Mouse (Mus musculus) liver, embryonic 13.5 days (tissue): ENCODE results near the gene Trim38. TPM values are rescaled to one million over a fixed set of nuclear protein-coding genes. Genes with fewer than 3 reads are reported as not detected.

Experiments used
- ATAC-seq: fragments of 200-750 bp; cut with Nextera tagmentation; 2 replicates; pipeline ENCODE4 v1.8.0; 2017; ENCODE audit warnings: low read depth, mild to moderate bottlenecking, moderate number of reproducible peaks, moderate library complexity
- DNase-seq: peaks from one replicate; pipeline ENCODE4 v3.0.0; 2022
- H3K27ac ChIP-seq: fragments of 300-500 bp; sonication (generic); 2 replicates; pipeline ENCODE4 v1.5.1; 2015; ENCODE audit warnings: moderate library complexity, mild to moderate bottlenecking, inconsistent platforms
- H3K27me3 ChIP-seq: fragments of 300-500 bp; sonication (generic); 2 replicates; pipeline ENCODE4 v1.6.1; 2015; ENCODE audit warnings: mild to moderate bottlenecking, inconsistent platforms
- H3K36me3 ChIP-seq: fragments of 300-500 bp; sonication (generic); 2 replicates; pipeline ENCODE4 v1.6.1; 2015; ENCODE audit warnings: mild to moderate bottlenecking, inconsistent platforms
- H3K4me1 ChIP-seq: fragments of 300-500 bp; sonication (generic); replicated peaks from 2 replicates; pipeline ENCODE4 v1.6.1; 2015; ENCODE audit warnings: inconsistent platforms
- H3K4me2 ChIP-seq: fragments of 300-500 bp; sonication (generic); 2 replicates; pipeline ENCODE4 v1.6.1; 2015; ENCODE audit warnings: inconsistent platforms, mild to moderate bottlenecking, moderate library complexity
- H3K4me3 ChIP-seq: fragments of 300-500 bp; sonication (generic); replicated peaks from 2 replicates; pipeline ENCODE4 v1.5.1; 2015; ENCODE audit warnings: mild to moderate bottlenecking, inconsistent platforms
- H3K9ac ChIP-seq: fragments of 300-500 bp; sonication (generic); 2 replicates; pipeline ENCODE4 v1.6.1; 2015; ENCODE audit warnings: mild to moderate bottlenecking, inconsistent platforms
- H3K9me3 ChIP-seq: fragments of 300-500 bp; sonication (generic); replicated peaks from 2 replicates; pipeline ENCODE4 v1.6.1; 2016; ENCODE audit warnings: inconsistent platforms
- WGBS: fragments of 180-500 bp; shearing (Covaris S2); methylation state at CpG from one replicate; pipeline ENCODE4 v1.1.7; 2015; ENCODE audit not compliant: insufficient replicate concordance; 5-methylcytosine and 5-hydroxymethylcytosine counted together
- polyA plus RNA-seq: library from polyadenylated mRNA; unstranded; fragments of >200 nt; fragmentation: Nextera tagmentation; extraction: Ambion mirVana; gene quantifications from 2 replicates; pipeline ENCODE4 v1.2.1, GENCODE M21; 2015

Trim38 gene
- polyA plus RNA-seq, 1 experiment from 2014 or later, result 0.14 TPM

- Histone ChIP-seq H3K4me2 (peak overlapping the region; percentile 83), H3K27ac (peak overlapping the region; percentile 98), H3K4me3 (peak overlapping the region; percentile 63), H3K36me3 (no peaks in the 10 kb centered on the region), H3K9ac (peak overlapping the region; percentile 84), H3K27me3 (no peaks in the 10 kb centered on the region), H3K4me1 (peaks cover 62% of the 10 kb centered on the region), H3K9me3 (no peaks in the 10 kb centered on the region)
- WGBS, result 11% methylated on average over 12 of the region's 12 CpGs
- ATAC-seq (peak; percentile 34), DNase-seq (peak; percentile 69)
Measured at GRCm38 (mm10) chr13:23764324-23765171, 5.2 kb upstream of the Trim38 start.

- Histone ChIP-seq H3K27me3 (no peaks in the 10 kb centered on the region), H3K9me3 (no peaks in the 10 kb centered on the region), H3K27ac (peak overlapping the region; percentile 98), H3K4me1 (peaks cover 58% of the 10 kb centered on the region), H3K4me2 (peak overlapping the region; percentile 83), H3K36me3 (no peaks in the 10 kb centered on the region), H3K9ac (peak overlapping the region; percentile 84), H3K4me3 (peak overlapping the region; percentile 63)
- ATAC-seq (no peak), DNase-seq (no peak)
- 14% methylated on average over 1 of the region's 1 CpGs for WGBS
Measured at GRCm38 (mm10) chr13:23765172-23765513, 4.6 kb upstream of the Trim38 start.

- Histone ChIP-seq H3K4me1 (peaks cover 59% of the 10 kb centered on the region), H3K4me2 (no peak overlapping the region), H3K27me3 (no peaks in the 10 kb centered on the region), H3K27ac (no peak overlapping the region), H3K36me3 (no peaks in the 10 kb centered on the region), H3K4me3 (no peak overlapping the region), H3K9me3 (no peaks in the 10 kb centered on the region), H3K9ac (no peak overlapping the region)
- no peak for ATAC-seq
- DNase-seq, result no peak
Measured at GRCm38 (mm10) chr13:23766772-23767171, 2.9 kb upstream of the Trim38 start.

- WGBS, result 41% methylated on average over 5 of the region's 5 CpGs
- no peaks in the 10 kb centered on the region for H3K27me3 ChIP-seq
- ATAC-seq, result no peak
Measured at GRCm38 (mm10) chr13:23768834-23769397, 797 bp upstream of the Trim38 start.

GRCm38 (mm10) chr13:23772561-23773313 lies 3.0 kb downstream of the Trim38 start:
- Histone ChIP-seq H3K9me3 (no peaks in the 10 kb centered on the region), H3K9ac (peak overlapping the region; percentile 63), H3K4me3 (peak overlapping the region; percentile 37), H3K27me3 (no peaks in the 10 kb centered on the region), H3K4me1 (peaks cover 52% of the 10 kb centered on the region), H3K4me2 (peak overlapping the region; percentile 63), H3K27ac (peak overlapping the region; percentile 30; the same call in 1 of the 2 replicates), H3K36me3 (no peaks in the 10 kb centered on the region)
- WGBS, result 14% methylated on average over 21 of the region's 21 CpGs
- peak; percentile 99 for ATAC-seq
- DNase-seq, result peak; percentile 79

More at GRCm38 (mm10) chr13:23768834-23769397, 797 bp upstream of the Trim38 start:
- H3K4me2 ChIP-seq, result no peak overlapping the region
- DNase-seq, result no peak
- H3K27ac ChIP-seq, result no peak overlapping the region
- no peaks in the 10 kb centered on the region for H3K9me3 ChIP-seq
- peaks cover 63% of the 10 kb centered on the region for H3K4me1 ChIP-seq
- no peak overlapping the region for H3K4me3 ChIP-seq
- H3K36me3 ChIP-seq, result no peaks in the 10 kb centered on the region
- H3K9ac ChIP-seq, result peak overlapping the region; percentile 39; the same call in 1 of the 2 replicates

- no peak for ATAC-seq
Measured at GRCm38 (mm10) chr13:23778339-23778738, 8.6 kb downstream of the Trim38 start.

GRCm38 (mm10) chr13:23779025-23779424 lies 9.3 kb downstream of the Trim38 start:
- H3K4me1 ChIP-seq, result peaks cover 31% of the 10 kb centered on the region
- peak; percentile 51 for ATAC-seq
- no peak overlapping the region for H3K4me2 ChIP-seq
- no peak overlapping the region for H3K27ac ChIP-seq
- no peaks in the 10 kb centered on the region for H3K27me3 ChIP-seq
- no peak for DNase-seq
- WGBS, result 50% methylated on average over 4 of the region's 4 CpGs
- H3K9me3 ChIP-seq, result no peaks in the 10 kb centered on the region
- no peaks in the 10 kb centered on the region for H3K36me3 ChIP-seq
- H3K4me3 ChIP-seq, result no peak overlapping the region
- H3K9ac ChIP-seq, result 0 out of 2 replicates have a peak overlapping the region, but pooled peaks have one; percentile 5

More at GRCm38 (mm10) chr13:23778339-23778738, 8.6 kb downstream of the Trim38 start:
- no peaks in the 10 kb centered on the region for H3K27me3 ChIP-seq
- peaks cover 35% of the 10 kb centered on the region for H3K4me1 ChIP-seq
- no peak overlapping the region for H3K27ac ChIP-seq
- DNase-seq, result no peak
- H3K9me3 ChIP-seq, result no peaks in the 10 kb centered on the region
- no peak overlapping the region for H3K4me3 ChIP-seq
- no peaks in the 10 kb centered on the region for H3K36me3 ChIP-seq
- H3K4me2 ChIP-seq, result no peak overlapping the region
- 78% methylated on average over 7 of the region's 7 CpGs for WGBS
- H3K9ac ChIP-seq, result no peak overlapping the region

- no peaks in the 10 kb centered on the region for H3K27me3 ChIP-seq
- WGBS, result 30% methylated on average over 2 of the region's 2 CpGs
Measured at GRCm38 (mm10) chr13:23792520-23792919, 22.8 kb downstream of the Trim38 start.

GRCm38 (mm10) chr13:23799405-23799804 lies 29.7 kb downstream of the Trim38 start:
- Histone ChIP-seq H3K4me2 (no peak overlapping the region), H3K9me3 (no peaks in the 10 kb centered on the region), H3K36me3 (no peaks in the 10 kb centered on the region), H3K27me3 (no peaks in the 10 kb centered on the region), H3K9ac (no peak overlapping the region), H3K4me3 (no peak overlapping the region), H3K27ac (no peak overlapping the region), H3K4me1 (peaks cover 5% of the 10 kb centered on the region; the same call in 1 of the 2 replicates)
- no peak for ATAC-seq
- 29% methylated on average over 5 of the region's 5 CpGs for WGBS
- DNase-seq, result no peak

More at GRCm38 (mm10) chr13:23792520-23792919, 22.8 kb downstream of the Trim38 start:
- DNase-seq (no peak), ATAC-seq (no peak)
- no peak overlapping the region for H3K4me2 ChIP-seq
- no peaks in the 10 kb centered on the region for H3K36me3 ChIP-seq
- no peak overlapping the region for H3K4me3 ChIP-seq
- no peaks in the 10 kb centered on the region for H3K9me3 ChIP-seq
- no peak overlapping the region for H3K9ac ChIP-seq
- H3K4me1 ChIP-seq, result no peaks in the 10 kb centered on the region
- no peak overlapping the region for H3K27ac ChIP-seq

- DNase-seq, result no peak
- H3K4me2 ChIP-seq, result no peak overlapping the region
- no peak overlapping the region for H3K4me3 ChIP-seq
- no peaks in the 10 kb centered on the region for H3K36me3 ChIP-seq
- no peak overlapping the region for H3K27ac ChIP-seq
- ATAC-seq, result no peak
- 58% methylated on average over 2 of the region's 2 CpGs for WGBS
- H3K27me3 ChIP-seq, result no peaks in the 10 kb centered on the region; the same call in 1 of the 2 replicates
- no peaks in the 10 kb centered on the region for H3K9me3 ChIP-seq
- no peak overlapping the region for H3K9ac ChIP-seq
- H3K4me1 ChIP-seq, result peaks cover 5% of the 10 kb centered on the region; the same call in 1 of the 2 replicates
Measured at GRCm38 (mm10) chr13:23804532-23804931, 34.8 kb downstream of the Trim38 start.
